Mouse (Mus musculus) bone marrow macrophage, adult 2 months (primary cell): ENCODE results near the gene Myf5. TPM values are rescaled to one million over a fixed set of nuclear protein-coding genes. Genes with fewer than 3 reads are reported as not detected.

Source experiments
- H3K27ac ChIP-seq: 2 replicates; pipeline ENCODE4 v1.5.1; 2012; ENCODE audit warnings: low read depth, low read length; ENCODE audit not compliant: insufficient read depth
- H3K4me1 ChIP-seq: 2 replicates; pipeline ENCODE4 v1.6.1; 2012; ENCODE audit warnings: low read length; ENCODE audit not compliant: control insufficient read depth, insufficient read depth
- H3K4me3 ChIP-seq: 2 replicates; pipeline ENCODE4 v1.5.1; 2012; ENCODE audit warnings: mild to moderate bottlenecking, low read length, moderate library complexity; ENCODE audit not compliant: insufficient read depth
- CTCF ChIP-seq: IDR thresholded peaks from 2 replicates; pipeline ENCODE4 v1.5.1; 2012; ENCODE audit warnings: low read depth, mild to moderate bottlenecking, low read length, moderate library complexity
- POLR2A ChIP-seq: IDR thresholded peaks from 2 replicates; pipeline ENCODE4 v1.6.1; 2012; ENCODE audit warnings: mild to moderate bottlenecking, low read depth, low read length, borderline replicate concordance
- polyA plus RNA-seq: library from polyadenylated mRNA; stranded (reverse); fragments of >200 nt; gene quantifications from 2 replicates; pipeline ENCODE4 v1.2.4, GENCODE M21; 2012; ENCODE audit not compliant: missing spikeins, insufficient read depth, insufficient read length

The Myf5 gene
- polyA plus RNA-seq, 1 experiment, result not detected

GRCm38 (mm10) chr10:107493580-107494474 lies 7.9 kb upstream of the Myf5 start:
- Histone ChIP-seq H3K4me3 (no peak overlapping the region), H3K27ac (no peak overlapping the region), H3K4me1 (no peaks in the 10 kb centered on the region)
- TF ChIP-seq POLR2A, result no peak

- no peaks in the 10 kb centered on the region for H3K4me1 ChIP-seq
- TF ChIP-seq CTCF, result no peak
- no peak overlapping the region for H3K27ac ChIP-seq
- no peak overlapping the region for H3K4me3 ChIP-seq
These were observed 7.1 kb upstream of the Myf5 start for GRCm38 (mm10) chr10:107492867-107493579.

- H3K4me3 ChIP-seq, result no peak overlapping the region
- no peak overlapping the region for H3K27ac ChIP-seq
These were observed 2.9 kb upstream of the Myf5 start for GRCm38 (mm10) chr10:107488654-107489315.

GRCm38 (mm10) chr10:107486770-107487169 lies 836 bp upstream of the Myf5 start:
- Histone ChIP-seq H3K4me3 (no peak overlapping the region), H3K4me1 (no peaks in the 10 kb centered on the region), H3K27ac (no peak overlapping the region)
- TF ChIP-seq POLR2A, result no peak
- no peak for TF ChIP-seq CTCF

More at GRCm38 (mm10) chr10:107488654-107489315, 2.9 kb upstream of the Myf5 start:
- TF ChIP-seq CTCF (no peak), POLR2A (no peak)
- H3K4me1 ChIP-seq, result no peaks in the 10 kb centered on the region

- Histone ChIP-seq H3K4me1 (no peaks in the 10 kb centered on the region), H3K27ac (no peak overlapping the region), H3K4me3 (no peak overlapping the region)
- TF ChIP-seq CTCF (no peak), POLR2A (no peak)
These were observed 1.9 kb downstream of the Myf5 start for GRCm38 (mm10) chr10:107484050-107484449.

- no peaks in the 10 kb centered on the region for H3K4me1 ChIP-seq
- no peak for TF ChIP-seq CTCF
- no peak for TF ChIP-seq POLR2A
- H3K4me3 ChIP-seq, result no peak overlapping the region
- H3K27ac ChIP-seq, result no peak overlapping the region
These were observed 12.4 kb downstream of the Myf5 start for GRCm38 (mm10) chr10:107473497-107473896.

GRCm38 (mm10) chr10:107471712-107472111 lies 14.2 kb downstream of the Myf5 start:
- Histone ChIP-seq H3K27ac (no peak overlapping the region), H3K4me3 (no peak overlapping the region), H3K4me1 (no peaks in the 10 kb centered on the region)
- no peak for TF ChIP-seq CTCF
- no peak for TF ChIP-seq POLR2A

- H3K27ac ChIP-seq, result no peak overlapping the region
- no peak for TF ChIP-seq POLR2A
- no peak for TF ChIP-seq CTCF
- H3K4me1 ChIP-seq, result no peaks in the 10 kb centered on the region
- no peak overlapping the region for H3K4me3 ChIP-seq
These were observed 18.1 kb downstream of the Myf5 start for GRCm38 (mm10) chr10:107467819-107468218.

- H3K27ac ChIP-seq, result no peak overlapping the region
- no peak overlapping the region for H3K4me3 ChIP-seq
- H3K4me1 ChIP-seq, result no peaks in the 10 kb centered on the region
- TF ChIP-seq POLR2A, result no peak
These were observed 36.2 kb downstream of the Myf5 start for GRCm38 (mm10) chr10:107449496-107450330.
